Mouse (Mus musculus) duodenum, adult 2 months (tissue): ENCODE data around the gene Vmn2r109. TPM values are rescaled to one million over a fixed set of nuclear protein-coding genes. Genes with fewer than 3 reads are reported as not detected.

Experiments used
- polyA plus RNA-seq: library from polyadenylated mRNA; depleted of rRNA; stranded (reverse); fragments of >200 nt; gene quantifications from 2 replicates; pipeline ENCODE4 v1.2.3, GENCODE M21; 2012; ENCODE audit warnings: low replicate concordance; rRNA removed

Gene Vmn2r109
- polyA plus RNA-seq: not detected in 2 replicates

DNA sequence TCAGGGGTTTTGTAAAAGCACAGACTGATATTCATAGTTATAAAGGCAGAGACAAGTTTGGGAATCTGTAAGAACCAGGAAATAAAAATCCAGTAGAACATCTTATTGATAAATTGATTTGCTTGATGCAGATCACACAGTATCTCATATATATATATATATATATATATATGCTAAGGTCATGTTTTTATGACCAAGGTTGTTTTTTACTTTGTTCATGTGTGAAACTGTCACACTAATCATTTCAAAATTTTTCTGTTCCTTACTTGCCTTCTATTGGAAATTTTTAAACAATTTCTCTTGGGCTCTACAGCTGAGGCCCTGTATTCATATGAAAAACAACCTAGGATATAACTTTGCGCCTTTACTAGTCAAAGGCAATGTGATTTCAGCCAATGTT lies at the start of gene Vmn2r109:
Vmn2r109 (minus strand) TSS at position 101 of the 400 bp plus-strand sequence.

DNA sequence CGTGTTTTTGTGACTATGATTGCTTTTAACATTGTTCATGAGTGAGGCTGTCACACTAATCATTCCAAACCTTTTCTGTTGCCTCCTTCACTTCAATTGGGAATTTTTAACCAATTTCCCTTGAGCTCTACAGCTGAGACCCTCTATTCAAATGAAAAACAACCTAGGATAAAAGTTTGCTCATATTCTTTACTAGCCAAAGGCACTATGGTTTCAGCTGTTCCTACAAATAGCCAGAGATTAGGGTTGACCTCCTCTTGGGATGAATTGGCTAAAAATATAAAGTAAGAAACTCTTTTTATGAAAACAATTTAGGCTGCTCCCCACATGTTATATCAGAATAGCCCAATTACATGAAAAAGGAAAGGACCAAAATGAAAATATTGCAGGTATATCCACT lies 31.8 kb upstream of the Vmn2r109 start, which contains the start of gene Vmn2r110:
Vmn2r110 (minus strand) TSS at position 101 of the 400 bp plus-strand sequence.

DNA sequence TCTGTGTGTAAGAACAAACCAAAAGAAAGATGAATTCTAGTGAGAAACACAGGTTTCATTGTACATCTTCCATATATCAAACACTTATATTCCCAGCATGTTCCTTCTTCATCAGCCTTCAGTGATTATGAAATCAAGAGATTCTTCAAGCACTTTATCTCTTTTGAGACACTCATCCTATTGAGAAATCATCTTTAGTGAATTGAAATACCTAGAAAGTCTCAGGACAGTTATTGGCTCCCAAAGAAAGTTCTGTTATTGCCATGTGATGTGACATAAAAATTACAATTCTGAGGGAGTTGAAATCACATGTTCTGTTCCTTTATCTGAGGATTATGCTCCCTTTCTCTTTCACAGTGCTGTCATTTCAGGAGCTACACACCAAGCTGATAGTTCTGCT lies 66.7 kb downstream of the Vmn2r109 start, which contains the start of gene Vmn1r225:
Vmn1r225 (plus strand) TSS at position 301 of the 400 bp plus-strand sequence.

Other genes starting within 250 kb of the Vmn2r109 start
- gene Vmn2r107, start 219.5 kb downstream of the Vmn2r109 start, polyA plus RNA-seq: not detected in 2 replicates
- not detected in 2 replicates for gene Vmn1r224, start 150.6 kb downstream of the Vmn2r109 start, polyA plus RNA-seq
- not detected in 2 replicates for gene Vmn2r108, start 83.4 kb downstream of the Vmn2r109 start, polyA plus RNA-seq
- not detected in 2 replicates for gene Vmn1r225, start 66.6 kb downstream of the Vmn2r109 start, polyA plus RNA-seq
- not detected in 2 replicates for gene Vmn2r110, start 31.7 kb upstream of the Vmn2r109 start, polyA plus RNA-seq
- not detected in 2 replicates for gene Fpr-rs3, start 60.1 kb upstream of the Vmn2r109 start, polyA plus RNA-seq
- gene Vmn1r226, start 118.1 kb upstream of the Vmn2r109 start, polyA plus RNA-seq: not detected in 2 replicates
- gene Vmn1r227, start 165.1 kb upstream of the Vmn2r109 start, polyA plus RNA-seq: not detected in 2 replicates
- not detected in 2 replicates for gene Vmn1r228, start 221.4 kb upstream of the Vmn2r109 start, polyA plus RNA-seq
- not detected in 2 replicates for gene Vmn1r229, start 246.8 kb upstream of the Vmn2r109 start, polyA plus RNA-seq